In the genomic region with DNA sequence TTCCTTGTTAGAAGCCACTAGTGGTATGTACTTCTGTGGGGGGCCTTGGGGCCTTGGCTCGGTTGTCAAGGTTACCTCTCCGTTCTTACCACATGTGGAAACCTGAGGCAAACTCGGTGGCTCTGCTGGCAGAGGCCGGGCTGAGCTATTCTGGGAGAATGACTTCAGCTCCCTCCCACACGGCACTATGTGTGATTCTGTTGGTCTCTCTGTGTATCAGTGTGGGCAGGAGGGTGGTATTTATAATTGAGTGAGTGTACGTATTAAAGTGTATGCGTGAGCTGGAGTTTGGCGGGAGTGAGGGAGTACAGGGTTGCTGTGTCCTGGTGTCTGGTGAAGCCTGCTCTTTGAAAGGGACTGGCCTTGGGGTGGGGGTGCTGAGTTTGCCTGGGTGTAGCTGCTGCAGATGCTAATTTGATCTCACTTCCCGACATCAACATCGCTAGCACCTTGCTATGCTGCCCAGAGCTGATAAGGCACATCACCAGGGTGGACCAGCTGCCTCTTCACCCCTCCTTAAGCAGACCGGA, we compare ENCODE assay signal across 9 mouse cellular contexts. TPM values are rescaled to one million over a fixed set of nuclear protein-coding genes. Genes with fewer than 3 reads are reported as not detected.
DNase-seq lines count a peak whose midpoint lies in the region; ATAC-seq and TF ChIP-seq lines count a peak whose summit lies in the region.
"Had no signal": no experiment of that assay in that cellular context is flagged by ENCODE, and none has a peak within 500 bp of the region (broad histone marks: within the 10 kb centered on the region; RNA-seq: fewer than 3 reads in every experiment).

No protein-coding gene starts in this region.

- DNase-seq in kidney, postnatal 14 days: no peak
- peak; percentile 71 for DNase-seq in Muller cell, postnatal 12 days (ENCODE audit: inconsistent ontology term)
- peak; percentile 91 for DNase-seq in heart, postnatal 0 days (ENCODE audit: low spot score)
- peak; percentile 68 for DNase-seq in liver, embryonic 13.5 days
- DNase-seq in telencephalon, adult 2 months (ENCODE audit: low read depth, low spot score): peak; percentile 90
- DNase-seq in embryo, embryonic 10.5 days (ENCODE audit: low spot score): no peak

- H3K36me3 ChIP-seq in kidney, embryonic 15.5 days: no peaks in the 10 kb centered on the region
- no peaks in the 10 kb centered on the region for H3K36me3 ChIP-seq in embryonic facial prominence, embryonic 13.5 days
- H3K36me3 ChIP-seq in heart, postnatal 0 days (replicated peaks; ENCODE audit: control insufficient read depth, insufficient read depth, low read length): no peaks in the 10 kb centered on the region
- H3K36me3 ChIP-seq in liver, embryonic 13.5 days: no peaks in the 10 kb centered on the region

- TF ChIP-seq CTCF in heart, postnatal 0 days (IDR thresholded peaks at IDR 0.05; ENCODE audit: low read depth): no peak

- peak overlapping the region; percentile 37; the same call in 1 of the 2 replicates for H3K27ac ChIP-seq in kidney, embryonic 15.5 days
- H3K27ac ChIP-seq in embryonic facial prominence, embryonic 13.5 days: no peak overlapping the region
- H3K27ac ChIP-seq in heart, postnatal 0 days (ENCODE audit: low read depth): peak overlapping the region; percentile 91
- H3K27ac ChIP-seq in liver, embryonic 13.5 days: peak overlapping the region; percentile 95
- H3K27ac ChIP-seq: macrophage had no signal

- no peaks in the 10 kb centered on the region for H3K27me3 ChIP-seq in kidney, embryonic 15.5 days
- H3K27me3 ChIP-seq in embryonic facial prominence, embryonic 13.5 days: no peaks in the 10 kb centered on the region
- no peaks in the 10 kb centered on the region for H3K27me3 ChIP-seq in heart, postnatal 0 days (ENCODE audit: control insufficient read depth, insufficient read depth, low read length)
- H3K27me3 ChIP-seq in liver, embryonic 13.5 days: no peaks in the 10 kb centered on the region

- peaks cover 43% of the 10 kb centered on the region for H3K4me1 ChIP-seq in kidney, embryonic 15.5 days
- peaks cover 36% of the 10 kb centered on the region for H3K4me1 ChIP-seq in embryonic facial prominence, embryonic 13.5 days
- H3K4me1 ChIP-seq in heart, postnatal 0 days (ENCODE audit: control insufficient read depth, insufficient read depth): peaks cover 44% of the 10 kb centered on the region
- peaks cover 91% of the 10 kb centered on the region for H3K4me1 ChIP-seq in liver, embryonic 13.5 days (replicated peaks)

- H3K4me2 ChIP-seq in kidney, embryonic 15.5 days: no peak overlapping the region
- no peak overlapping the region for H3K4me2 ChIP-seq in embryonic facial prominence, embryonic 13.5 days
- H3K4me2 ChIP-seq in heart, postnatal 0 days (ENCODE audit: low read depth, low read length): no peak overlapping the region
- H3K4me2 ChIP-seq in liver, embryonic 13.5 days: peak overlapping the region; percentile 56

- H3K9me3 ChIP-seq in kidney, embryonic 15.5 days (replicated peaks): no peaks in the 10 kb centered on the region
- no peaks in the 10 kb centered on the region for H3K9me3 ChIP-seq in embryonic facial prominence, embryonic 13.5 days
- no peaks in the 10 kb centered on the region for H3K9me3 ChIP-seq in heart, postnatal 0 days (replicated peaks; ENCODE audit: control insufficient read depth, low read length)
- H3K9me3 ChIP-seq in liver, embryonic 13.5 days (replicated peaks): no peaks in the 10 kb centered on the region

- TF ChIP-seq EP300 in heart, postnatal 0 days (IDR thresholded peaks at IDR 0.05; ENCODE audit: low read depth): no peak

- WGBS in kidney, embryonic 15.5 days: 50% methylated on average over 11 of the region's 11 CpGs
- WGBS in embryonic facial prominence, embryonic 13.5 days: 55% methylated on average over 11 of the region's 11 CpGs
- 7% methylated on average over 11 of the region's 11 CpGs for WGBS in heart, postnatal 0 days
- WGBS in liver, embryonic 13.5 days (ENCODE audit: insufficient replicate concordance): 22% methylated on average over 11 of the region's 11 CpGs

- H3K9ac ChIP-seq in kidney, embryonic 15.5 days: no peak overlapping the region
- H3K9ac ChIP-seq in embryonic facial prominence, embryonic 13.5 days: peak overlapping the region; percentile 17; the same call in 1 of the 2 replicates
- H3K9ac ChIP-seq in heart, postnatal 0 days (replicated peaks; ENCODE audit: low read depth, low read length): no peak overlapping the region
- H3K9ac ChIP-seq in liver, embryonic 13.5 days: peak overlapping the region; percentile 71

- H3K4me3 ChIP-seq in kidney, embryonic 15.5 days (replicated peaks): no peak overlapping the region
- H3K4me3 ChIP-seq in embryonic facial prominence, embryonic 13.5 days: no peak overlapping the region
- H3K4me3 ChIP-seq in heart, postnatal 0 days (ENCODE audit: low read depth, low read length): no peak overlapping the region
- H3K4me3 ChIP-seq in liver, embryonic 13.5 days (replicated peaks): no peak overlapping the region; the same call in 1 of the 2 replicates

- ATAC-seq in kidney, embryonic 15.5 days (replicated peaks; ENCODE audit: low FRiP score): no peak
- no peak for ATAC-seq in embryonic facial prominence, embryonic 13.5 days (ENCODE audit: insufficient number of reproducible peaks, insufficient read depth, low FRiP score, low TSS enrichment, low read depth)
- ATAC-seq in heart, postnatal 0 days (ENCODE audit: insufficient read depth, low read depth): peak; percentile 74
- ATAC-seq in liver, embryonic 13.5 days (ENCODE audit: low read depth): peak; percentile 65

RNA-seq across cellular contexts. Expression of a gene that starts 4.1 kb away (rescaled TPM):
- polyA plus RNA-seq in kidney, embryonic 15.5 days (2015; fragmentation: Nextera tagmentation; extraction: Ambion mirVana): 31.1 and 32.2 TPM in 2 replicates
- polyA plus RNA-seq in embryonic facial prominence, embryonic 13.5 days (2015; fragmentation: Nextera tagmentation; extraction: Ambion mirVana): 21.2 and 24.2 TPM in 2 replicates
- total RNA-seq in heart, postnatal 0 days (2014; rRNA removed; ENCODE audit: low replicate concordance): 46.8 and 52.9 TPM in 2 replicates
- polyA plus RNA-seq in heart, postnatal 0 days (2015; fragmentation: Nextera tagmentation; extraction: Ambion mirVana): 27.4 and 33.7 TPM in 2 replicates
- 79.6 and 89.1 TPM in 2 replicates for polyA plus RNA-seq in liver, embryonic 13.5 days (2015; fragmentation: Nextera tagmentation; extraction: Ambion mirVana)

RNA-seq across cellular contexts. Expression of a gene that starts 28.0 kb away (rescaled TPM):
- 0.30 and 0.31 TPM in 2 replicates for polyA plus RNA-seq in kidney, embryonic 15.5 days (2015; fragmentation: Nextera tagmentation; extraction: Ambion mirVana)
- polyA plus RNA-seq in embryonic facial prominence, embryonic 13.5 days (2015; fragmentation: Nextera tagmentation; extraction: Ambion mirVana): not detected in 2 replicates
- total RNA-seq in heart, postnatal 0 days (2014; rRNA removed; ENCODE audit: low replicate concordance): 0.76 and 1.5 TPM in 2 replicates
- polyA plus RNA-seq in heart, postnatal 0 days (2015; fragmentation: Nextera tagmentation; extraction: Ambion mirVana): 0.19 and 0.30 TPM in 2 replicates
- polyA plus RNA-seq in liver, embryonic 13.5 days (2015; fragmentation: Nextera tagmentation; extraction: Ambion mirVana): 0.08 and 0.12 TPM in 2 replicates
- polyA plus RNA-seq: macrophage had no signal

RNA-seq across cellular contexts. Expression of a gene that starts 46.0 kb away (rescaled TPM):
- polyA plus RNA-seq in kidney, embryonic 15.5 days (2015; fragmentation: Nextera tagmentation; extraction: Ambion mirVana): 11.6 and 12.4 TPM in 2 replicates
- polyA plus RNA-seq in embryonic facial prominence, embryonic 13.5 days (2015; fragmentation: Nextera tagmentation; extraction: Ambion mirVana): 9.6 and 10.1 TPM in 2 replicates
- total RNA-seq in heart, postnatal 0 days (2014; rRNA removed; ENCODE audit: low replicate concordance): 11.2 and 12.5 TPM in 2 replicates
- 7.7 and 8.9 TPM in 2 replicates for polyA plus RNA-seq in heart, postnatal 0 days (2015; fragmentation: Nextera tagmentation; extraction: Ambion mirVana)
- 2.2 and 2.5 TPM in 2 replicates for polyA plus RNA-seq in liver, embryonic 13.5 days (2015; fragmentation: Nextera tagmentation; extraction: Ambion mirVana)
- polyA plus RNA-seq: macrophage had no signal

Comparison
In these comparisons a context has a peak if more than half of its experiments do, and no peak if none do; other contexts are left out.
1. ATAC-seq: peak in heart, postnatal 0 days (single experiment) and liver, embryonic 13.5 days (single experiment); none in kidney, embryonic 15.5 days (single experiment) and embryonic facial prominence, embryonic 13.5 days (single experiment).
2. H3K9ac ChIP-seq: peak in embryonic facial prominence, embryonic 13.5 days (single experiment) and liver, embryonic 13.5 days (single experiment); none in kidney, embryonic 15.5 days (single experiment) and heart, postnatal 0 days (single experiment).
3. DNase-seq: peak in Muller cell, postnatal 12 days (single experiment), heart, postnatal 0 days (single experiment), liver, embryonic 13.5 days (single experiment) and telencephalon, adult 2 months (single experiment); none in kidney, postnatal 14 days (single experiment) and embryo, embryonic 10.5 days (single experiment).